Mouse (Mus musculus) forebrain, embryonic 15.5 days (tissue): ENCODE measurements around the gene Atp13a4. TPM values are rescaled to one million over a fixed set of nuclear protein-coding genes. Genes with fewer than 3 reads are reported as not detected.

Experiments
- ATAC-seq: fragments of 200-750 bp; cut with Nextera tagmentation; replicated peaks from 2 replicates; pipeline ENCODE4 v1.8.0; 2017; ENCODE audit warnings: mild to moderate bottlenecking, moderate TSS enrichment, moderate library complexity
- H3K27ac ChIP-seq: fragments of 300-500 bp; sonication (generic); replicated peaks from 2 replicates; pipeline ENCODE4 v1.5.1; 2015; ENCODE audit warnings: mild to moderate bottlenecking, inconsistent platforms
- H3K27me3 ChIP-seq: fragments of 300-500 bp; sonication (generic); 2 replicates; pipeline ENCODE4 v1.6.1; 2015; ENCODE audit warnings: inconsistent platforms
- H3K36me3 ChIP-seq: fragments of 300-500 bp; sonication (generic); 2 replicates; pipeline ENCODE4 v1.6.1; 2015; ENCODE audit warnings: mild to moderate bottlenecking, inconsistent platforms
- H3K4me1 ChIP-seq: fragments of 300-500 bp; sonication (generic); 2 replicates; pipeline ENCODE4 v1.6.1; 2015; ENCODE audit warnings: inconsistent platforms
- H3K4me2 ChIP-seq: fragments of 300-500 bp; sonication (generic); replicated peaks from 2 replicates; pipeline ENCODE4 v1.6.1; 2015; ENCODE audit warnings: mild to moderate bottlenecking, inconsistent platforms
- H3K4me3 ChIP-seq: fragments of 300-500 bp; sonication (generic); 2 replicates; pipeline ENCODE4 v1.5.1; 2015; ENCODE audit warnings: mild to moderate bottlenecking, inconsistent platforms
- H3K9ac ChIP-seq: fragments of 300-500 bp; sonication (generic); replicated peaks from 2 replicates; pipeline ENCODE4 v1.6.1; 2015; ENCODE audit warnings: mild to moderate bottlenecking, inconsistent platforms
- H3K9me3 ChIP-seq: fragments of 300-500 bp; sonication (generic); 2 replicates; pipeline ENCODE4 v1.6.1; 2016; ENCODE audit warnings: inconsistent platforms
- WGBS: fragments of 180-500 bp; shearing (Covaris S2); methylation state at CpG from one replicate; pipeline ENCODE4 v1.1.7; 2015; ENCODE audit warnings: mixed read lengths; 5-methylcytosine and 5-hydroxymethylcytosine counted together
- polyA plus RNA-seq: library from polyadenylated mRNA; unstranded; fragments of >200 nt; fragmentation: Nextera tagmentation; extraction: Ambion mirVana; gene quantifications from 2 replicates; pipeline ENCODE4 v1.2.1, GENCODE M21; 2015

The Atp13a4 gene
- polyA plus RNA-seq, 1 experiment from 2014 or later = 1.2 TPM

DNA sequence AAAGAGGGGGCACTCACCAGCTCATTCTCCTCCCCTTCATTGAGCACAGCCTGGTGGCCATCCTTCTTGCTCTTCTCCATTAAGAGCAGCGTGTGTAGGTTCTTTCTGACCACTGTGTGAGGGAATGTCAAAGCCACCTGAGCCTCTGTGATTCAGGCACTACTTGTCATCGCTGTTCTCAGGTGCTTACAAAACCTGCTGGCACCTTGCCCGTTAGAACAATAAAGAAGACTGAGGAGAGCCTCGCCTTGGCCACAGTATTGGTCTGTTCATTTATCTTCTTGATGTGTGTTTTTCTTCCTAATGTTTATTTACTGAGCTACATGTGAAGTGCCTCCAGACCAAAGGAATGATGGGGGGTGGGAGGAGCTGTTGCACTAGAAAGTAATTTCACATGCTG, 166.2 kb downstream of the Atp13a4 start, which contains the start of gene Atp13a5:
Atp13a5 (minus strand) TSS at position 275 of the 400 bp plus-strand sequence.
- Histone ChIP-seq H3K9me3 (no peaks in the 10 kb centered on the region), H3K4me2 (no peak within 1 kb of the TSS), H3K27ac (no peak within 1 kb of the TSS), H3K27me3 (no peaks in the 10 kb centered on the region), H3K9ac (no peak within 1 kb of the TSS), H3K4me3 (no peak within 1 kb of the TSS), H3K36me3 (no peaks in the 10 kb centered on the region), H3K4me1 (no peaks in the 10 kb centered on the region)
- 89% methylated on average over 4 of the region's 4 CpGs for WGBS
- no peak for ATAC-seq

DNA sequence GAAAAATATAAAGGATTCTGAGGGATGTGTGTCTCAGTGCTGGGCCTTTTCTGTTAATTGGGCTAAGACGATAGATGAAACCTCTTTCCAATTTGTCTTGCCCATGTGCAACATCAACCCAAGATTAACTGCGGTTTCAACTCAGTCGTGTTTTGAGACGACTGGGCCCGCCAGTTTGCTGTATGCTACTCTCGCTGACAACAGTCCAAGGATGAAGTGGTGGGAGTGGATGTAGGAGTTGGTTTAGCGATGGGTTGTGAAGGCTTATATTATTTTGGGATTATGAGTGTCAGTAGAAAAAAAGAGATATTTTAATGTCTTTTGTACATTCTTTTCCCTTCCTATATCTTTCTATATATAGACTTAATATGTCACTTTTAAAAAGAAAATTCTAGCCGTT, 170.0 kb downstream of the Atp13a4 start:
- Histone ChIP-seq H3K27ac (no peak overlapping the region), H3K4me1 (no peaks in the 10 kb centered on the region), H3K4me2 (no peak overlapping the region), H3K27me3 (no peaks in the 10 kb centered on the region), H3K9me3 (no peaks in the 10 kb centered on the region), H3K36me3 (no peaks in the 10 kb centered on the region), H3K9ac (no peak overlapping the region), H3K4me3 (no peak overlapping the region)
- no peak for ATAC-seq
- WGBS = 89% methylated on average over 8 of the region's 8 CpGs

Other genes with a start within 250 kb of the Atp13a4 start
- 0.55 and 0.75 TPM in 2 replicates for gene Atp13a5, start 166.1 kb downstream of the Atp13a4 start, polyA plus RNA-seq
- 45.2 and 45.4 TPM in 2 replicates for gene Opa1, start 34.5 kb upstream of the Atp13a4 start, polyA plus RNA-seq